Mouse (Mus musculus) heart, adult 18-20 months (tissue): Measurements from ENCODE around the gene Mcts1. TPM values are rescaled to one million over a fixed set of nuclear protein-coding genes. Genes with fewer than 3 reads are reported as not detected.

Experiments
- DNase-seq, 2 experiments: peaks; one replicate each; pipeline ENCODE4 v3.0.0; 2021 to 2022; ENCODE audit warnings: mixed read lengths in 1 of 2
- total RNA-seq, 2 experiments: library from RNA; stranded (reverse); gene quantifications; 2 replicates each; pipeline ENCODE4 v1.2.3; 2021

Gene Mcts1
- total RNA-seq, 2 experiments from 2014 or later = 38.2 to 44.1 TPM

DNA sequence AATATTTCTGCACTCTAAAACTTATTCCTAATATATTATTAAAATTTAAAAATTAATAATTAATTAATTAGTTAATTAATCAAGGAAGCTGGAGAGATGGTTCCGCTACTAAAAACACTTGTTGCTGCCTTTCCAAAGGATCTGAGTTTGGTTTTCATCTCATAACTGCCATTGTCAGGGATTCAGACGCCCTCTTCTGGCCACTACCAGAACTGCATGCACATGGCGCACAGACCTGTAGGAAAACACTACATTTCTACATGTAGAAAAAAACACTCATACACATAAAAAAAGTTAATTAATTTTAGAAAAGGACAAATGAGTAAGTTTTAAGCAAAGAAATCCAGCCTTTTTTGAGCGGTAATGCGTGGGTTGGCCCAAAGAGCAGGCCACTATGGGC, 54.3 kb downstream of the Mcts1 start:
- no peak for DNase-seq

DNA sequence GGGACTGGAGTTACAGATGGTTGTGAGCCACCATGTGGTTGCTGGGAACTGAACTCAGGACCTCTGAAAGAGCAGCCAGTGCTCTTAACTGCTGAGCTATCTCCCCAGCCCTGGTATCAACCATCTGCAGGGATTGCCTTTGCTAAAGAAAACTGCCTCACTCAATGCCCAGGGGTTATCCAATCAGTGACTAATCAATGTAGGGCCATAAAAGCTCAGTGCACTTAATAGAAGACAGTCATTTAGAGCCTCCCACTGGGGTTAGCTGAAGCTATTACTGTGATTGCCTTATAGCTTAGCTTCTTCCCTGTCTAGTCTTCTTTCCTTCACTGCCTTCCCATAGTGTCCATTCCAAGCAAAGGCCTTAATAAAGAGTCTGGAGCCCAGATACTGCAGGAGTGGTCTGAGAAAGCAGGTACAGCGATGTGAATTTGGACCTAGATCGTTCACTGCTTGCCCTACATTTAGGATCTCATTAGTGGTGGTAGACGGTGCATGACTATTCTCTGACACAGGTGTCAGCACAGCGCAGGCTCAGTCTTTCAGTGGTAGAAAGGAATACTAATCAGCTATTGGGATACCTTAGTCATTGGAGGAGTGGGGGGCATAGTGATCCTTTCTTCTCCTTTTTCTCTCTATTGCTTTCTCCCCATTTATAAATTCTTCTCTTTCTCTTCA, 56.0 kb downstream of the Mcts1 start:
- DNase-seq = no peak

Other genes with a start within 250 kb of the Mcts1 start
- gene Lamp2, start 144.1 kb upstream of the Mcts1 start, total RNA-seq = 100 to 1,000 TPM; 120 to 134 TPM
- gene Cul4b, start 24.4 kb upstream of the Mcts1 start, total RNA-seq = 10 to 100 TPM; 12.1 to 13.4 TPM
- 10 to 100 TPM; 10.0 to 13.3 TPM for gene C1galt1c1, start 34.5 kb downstream of the Mcts1 start, total RNA-seq
- not detected for gene 6030498E09Rik, start 172.1 kb downstream of the Mcts1 start, total RNA-seq